In genomic region chr12:84709842-84710439, GRCm38 (mm10) we compare ENCODE assay signal across 8 mouse cellular contexts. TPM values are rescaled to one million over a fixed set of nuclear protein-coding genes. Genes with fewer than 3 reads are reported as not detected.
DNase-seq lines count a peak whose midpoint lies in the region; ATAC-seq lines count a peak whose summit lies in the region.

No protein-coding gene starts in this region.

- peaks cover 14% of the 10 kb centered on the region for H3K4me1 ChIP-seq in liver, embryonic 16.5 days (ENCODE audit: control insufficient read depth, low read depth, low read length)
- H3K4me1 ChIP-seq in hindbrain, embryonic 10.5 days (replicated peaks) = peaks cover 11% of the 10 kb centered on the region

- 0 out of 2 replicates have a peak overlapping the region, but pooled peaks have one; percentile 9 for H3K4me3 ChIP-seq in liver, embryonic 16.5 days (ENCODE audit: low read depth, low read length)
- no peak overlapping the region for H3K4me3 ChIP-seq in hindbrain, embryonic 10.5 days

- H3K27ac ChIP-seq in liver, embryonic 16.5 days (ENCODE audit: low read length) = 0 out of 2 replicates have a peak overlapping the region, but pooled peaks have one; percentile 11
- H3K27ac ChIP-seq in hindbrain, embryonic 10.5 days = no peak overlapping the region

- no peaks in the 10 kb centered on the region for H3K27me3 ChIP-seq in liver, embryonic 16.5 days (ENCODE audit: control insufficient read depth, insufficient read depth, low read depth, low read length)
- H3K27me3 ChIP-seq in hindbrain, embryonic 10.5 days (ENCODE audit: insufficient read depth, poor library complexity, severe bottlenecking) = no peaks in the 10 kb centered on the region

- peak; percentile 82 for ATAC-seq in liver, embryonic 16.5 days (ENCODE audit: low read depth)

- no peaks in the 10 kb centered on the region for H3K9me3 ChIP-seq in liver, embryonic 16.5 days (replicated peaks; ENCODE audit: control insufficient read depth, low read length)
- no peaks in the 10 kb centered on the region for H3K9me3 ChIP-seq in hindbrain, embryonic 10.5 days

- peak overlapping the region; percentile 50 for H3K4me2 ChIP-seq in liver, embryonic 16.5 days (ENCODE audit: low read depth, low read length)

- no peaks in the 10 kb centered on the region for H3K36me3 ChIP-seq in liver, embryonic 16.5 days (ENCODE audit: control insufficient read depth, insufficient read depth)
- no peaks in the 10 kb centered on the region for H3K36me3 ChIP-seq in hindbrain, embryonic 10.5 days

- H3K9ac ChIP-seq in liver, embryonic 16.5 days (ENCODE audit: low read depth, low read length) = no peak overlapping the region

- WGBS in liver, embryonic 16.5 days (ENCODE audit: insufficient replicate concordance) = 3% methylated on average over 14 of the region's 14 CpGs
- WGBS in hindbrain, embryonic 10.5 days = 35% methylated on average over 14 of the region's 14 CpGs

- peak; percentile 10 to 58 for DNase-seq in adrenal gland, adult (ENCODE audit: inconsistent age in 2 of 2, low spot score in 1 of 2)
- no peak for DNase-seq in adrenal gland, adult 8-10 months
- DNase-seq in urinary bladder, postnatal 25 days (ENCODE audit: low spot score) = peak; percentile 3
- no peak for DNase-seq in urinary bladder, adult 18-20 months (ENCODE audit: low spot score in 2 of 2)
- no peak for DNase-seq in hindbrain, embryonic 10.5 days (ENCODE audit: low spot score)
- DNase-seq in cerebellum, postnatal 4 days (ENCODE audit: low spot score in 2 of 2) = no peak
- DNase-seq in heart, adult 9 months (ENCODE audit: low spot score in 2 of 2) = no peak

RNA-seq across cellular contexts. Expression of gene Syndig1l, which starts 11.3 kb away (rescaled TPM):
- not detected for total RNA-seq in adrenal gland, adult 8-10 months (2022)
- 0.08 and 0.09 TPM in 2 replicates for polyA plus RNA-seq in liver, embryonic 16.5 days (2015; fragmentation: Nextera tagmentation; extraction: Ambion mirVana)
- 1.5 TPM in 1 of 2 replicates, not detected in the other for polyA plus RNA-seq in hindbrain, embryonic 10.5 days (2016; fragmentation: Nextera tagmentation; extraction: Ambion mirVana)

Comparison
In these comparisons a context has a peak if more than half of its experiments do, and no peak if none do; other contexts are left out.
1. DNase-seq: peak in adrenal gland, adult (2 of 2) and urinary bladder, postnatal 25 days (single experiment); none in adrenal gland, adult 8-10 months (single experiment), urinary bladder, adult 18-20 months (0 of 2), hindbrain, embryonic 10.5 days (single experiment), cerebellum, postnatal 4 days (0 of 2) and heart, adult 9 months (0 of 2).